Mouse (Mus musculus) left cerebral cortex, postnatal 10 days (tissue): ENCODE data around the gene Slc9a7. TPM values are rescaled to one million over a fixed set of nuclear protein-coding genes. Genes with fewer than 3 reads are reported as not detected.
A peak's percentile ranks its signal among the peaks of the same experiment; 100 is the strongest.

Experiments used
- DNase-seq, 2 experiments: peaks; one replicate each; pipeline ENCODE4 v3.0.0; 2021 to 2022; ENCODE audit warnings: low spot score in 2 of 2, mixed read lengths in 1 of 2; ENCODE audit errors: extremely low spot score in 1 of 2
- intact Hi-C: fragments of 180-260 bp; cut with DNase I; formaldehyde crosslinking; loops from one replicate; pipeline ENCODE4 v1.15.1; 2025
- total RNA-seq, 2 experiments: library from RNA; stranded (reverse); gene quantifications; 2 replicates each; pipeline ENCODE4 v1.2.3; 2021

Gene Slc9a7
- total RNA-seq = 10 to 100 TPM; 71.0 to 75.4 TPM

- peak; percentile 25 to 74 for DNase-seq
- intact Hi-C loops = loop anchor here (5.0 kb wide), 1 partner anchor 119 kb away; no protein-coding TSS in a partner anchor
Measured at GRCm38 (mm10) chrX:20291282-20292039, at the start of gene Slc9a7. TSS of gene Slc9a7 (minus strand) at chrX:20291807.

- DNase-seq = peak; percentile 19 to 29
- intact Hi-C loops = loop anchor here (2.0 to 5.0 kb wide), 2 partner anchors 173 to 313 kb away; no protein-coding TSS in a partner anchor
Measured at GRCm38 (mm10) chrX:20335722-20336121, 44.1 kb upstream of the Slc9a7 start.

- intact Hi-C loops = no loop called here
- DNase-seq = peak in 1 of 2 experiments; percentile 9
Measured at GRCm38 (mm10) chrX:20332756-20333155, 41.1 kb upstream of the Slc9a7 start.

- intact Hi-C loops = no loop called here
- DNase-seq = no peak
Measured at GRCm38 (mm10) chrX:20307215-20307614, 15.6 kb upstream of the Slc9a7 start.

GRCm38 (mm10) chrX:20305941-20306340 lies 14.3 kb upstream of the Slc9a7 start:
- DNase-seq = no peak
- intact Hi-C loops = no loop called here

GRCm38 (mm10) chrX:20303280-20303679 lies 11.7 kb upstream of the Slc9a7 start:
- intact Hi-C loops = no loop called here
- no peak for DNase-seq

- DNase-seq = no peak
- intact Hi-C loops = loop anchor here (5.0 kb wide), 1 partner anchor 120 kb away; no protein-coding TSS in a partner anchor
Measured at GRCm38 (mm10) chrX:20292040-20292417, 422 bp upstream of the Slc9a7 start.

GRCm38 (mm10) chrX:20290715-20291114 lies 892 bp downstream of the Slc9a7 start:
- intact Hi-C loops = loop anchor here (5.0 kb wide), 1 partner anchor 118 kb away; no protein-coding TSS in a partner anchor
- no peak for DNase-seq

- no peak for DNase-seq
- intact Hi-C loops = loop anchor here (10.0 kb wide), 1 partner anchor 54 kb away; no protein-coding TSS in a partner anchor
Measured at GRCm38 (mm10) chrX:20288674-20289073, 2.9 kb downstream of the Slc9a7 start.

- no peak for DNase-seq
- intact Hi-C loops = loop anchor here (10.0 kb wide), 1 partner anchor 51 kb away; no protein-coding TSS in a partner anchor
Measured at GRCm38 (mm10) chrX:20286254-20286653, 5.4 kb downstream of the Slc9a7 start.

- no peak for DNase-seq
- intact Hi-C loops = no loop called here
Measured at GRCm38 (mm10) chrX:20279424-20279823, 12.2 kb downstream of the Slc9a7 start.

- no peak for DNase-seq
- intact Hi-C loops = no loop called here
Measured at GRCm38 (mm10) chrX:20273854-20274253, 17.8 kb downstream of the Slc9a7 start.

- intact Hi-C loops = no loop called here
- no peak for DNase-seq
Measured at GRCm38 (mm10) chrX:20271980-20272379, 19.6 kb downstream of the Slc9a7 start.

GRCm38 (mm10) chrX:20269980-20270379 lies 21.6 kb downstream of the Slc9a7 start:
- intact Hi-C loops = no loop called here
- no peak for DNase-seq

- no peak for DNase-seq
- intact Hi-C loops = no loop called here
Measured at GRCm38 (mm10) chrX:20264370-20264769, 27.2 kb downstream of the Slc9a7 start.

GRCm38 (mm10) chrX:20228102-20228501 lies 63.5 kb downstream of the Slc9a7 start:
- no peak for DNase-seq
- intact Hi-C loops = no loop called here

- intact Hi-C loops = no loop called here
Measured at GRCm38 (mm10) chrX:20221486-20221885, 70.1 kb downstream of the Slc9a7 start.

GRCm38 (mm10) chrX:20185616-20186015 lies 106.0 kb downstream of the Slc9a7 start:
- intact Hi-C loops = no loop called here
- DNase-seq = no peak

More at GRCm38 (mm10) chrX:20221486-20221885, 70.1 kb downstream of the Slc9a7 start:
- no peak for DNase-seq

GRCm38 (mm10) chrX:20176792-20177191 lies 114.8 kb downstream of the Slc9a7 start:
- DNase-seq = no peak
- intact Hi-C loops = no loop called here

GRCm38 (mm10) chrX:20168430-20168829 lies 123.2 kb downstream of the Slc9a7 start:
- intact Hi-C loops = no loop called here
- no peak for DNase-seq
